Mouse (Mus musculus) limb, embryonic 12.5 days (tissue): ENCODE data around the gene Lrfn2. TPM values are rescaled to one million over a fixed set of nuclear protein-coding genes. Genes with fewer than 3 reads are reported as not detected.
A peak's percentile ranks its signal among the peaks of the same experiment; 100 is the strongest.

Source experiments
- ATAC-seq: fragments of 200-750 bp; cut with Nextera tagmentation; 2 replicates; pipeline ENCODE4 v1.8.0; 2017; ENCODE audit warnings: low read depth, moderate TSS enrichment; ENCODE audit not compliant: insufficient number of reproducible peaks, insufficient read depth, low FRiP score, low TSS enrichment
- H3K27ac ChIP-seq: fragments of 300-500 bp; sonication (generic); 2 replicates; pipeline ENCODE4 v1.5.1; 2016; ENCODE audit warnings: mild to moderate bottlenecking, moderate library complexity
- H3K27me3 ChIP-seq: fragments of 300-500 bp; sonication (generic); 2 replicates; pipeline ENCODE4 v1.6.1; 2016; ENCODE audit warnings: mild to moderate bottlenecking, moderate library complexity
- H3K36me3 ChIP-seq: fragments of 300-500 bp; sonication (generic); 2 replicates; pipeline ENCODE4 v1.6.1; 2016; ENCODE audit warnings: mild to moderate bottlenecking, moderate library complexity
- H3K4me1 ChIP-seq: fragments of 300-500 bp; sonication (generic); replicated peaks from 2 replicates; pipeline ENCODE4 v1.6.1; 2016
- H3K4me2 ChIP-seq: fragments of 300-500 bp; sonication (generic); 2 replicates; pipeline ENCODE4 v1.6.1; 2016; ENCODE audit warnings: mild to moderate bottlenecking, moderate library complexity
- H3K4me3 ChIP-seq: fragments of 300-500 bp; sonication (generic); replicated peaks from 2 replicates; pipeline ENCODE4 v1.5.1; 2016; ENCODE audit warnings: mild to moderate bottlenecking
- H3K9ac ChIP-seq: fragments of 300-500 bp; sonication (generic); replicated peaks from 2 replicates; pipeline ENCODE4 v1.6.1; 2016; ENCODE audit warnings: mild to moderate bottlenecking, moderate library complexity
- H3K9me3 ChIP-seq: fragments of 300-500 bp; sonication (generic); 2 replicates; pipeline ENCODE4 v1.6.1; 2016; ENCODE audit warnings: mild to moderate bottlenecking, moderate library complexity
- WGBS: fragments of 180-500 bp; shearing (Covaris S2); methylation state at CpG from one replicate; pipeline ENCODE4 v1.1.7; 2016; 5-methylcytosine and 5-hydroxymethylcytosine counted together
- polyA plus RNA-seq: library from polyadenylated mRNA; unstranded; fragments of >200 nt; fragmentation: Nextera tagmentation; extraction: Ambion mirVana; gene quantifications from 2 replicates; pipeline ENCODE4 v1.2.1, GENCODE M21; 2016

Lrfn2 gene
- polyA plus RNA-seq, 1 experiment from 2014 or later, result 0.19 TPM

- H3K27me3 ChIP-seq, result no peaks in the 10 kb centered on the region
- H3K4me2 ChIP-seq, result no peak overlapping the region
- no peak overlapping the region for H3K4me3 ChIP-seq
- WGBS, result 88% methylated on average over 6 of the region's 6 CpGs
- no peak overlapping the region for H3K27ac ChIP-seq
- H3K9me3 ChIP-seq, result no peaks in the 10 kb centered on the region
- ATAC-seq, result no peak
- H3K4me1 ChIP-seq, result peaks cover 6% of the 10 kb centered on the region; the same call in 1 of the 2 replicates
- H3K36me3 ChIP-seq, result no peaks in the 10 kb centered on the region
- no peak overlapping the region for H3K9ac ChIP-seq
Measured at GRCm38 (mm10) chr17:49015368-49015767, 83.2 kb downstream of the Lrfn2 start.

DNA sequence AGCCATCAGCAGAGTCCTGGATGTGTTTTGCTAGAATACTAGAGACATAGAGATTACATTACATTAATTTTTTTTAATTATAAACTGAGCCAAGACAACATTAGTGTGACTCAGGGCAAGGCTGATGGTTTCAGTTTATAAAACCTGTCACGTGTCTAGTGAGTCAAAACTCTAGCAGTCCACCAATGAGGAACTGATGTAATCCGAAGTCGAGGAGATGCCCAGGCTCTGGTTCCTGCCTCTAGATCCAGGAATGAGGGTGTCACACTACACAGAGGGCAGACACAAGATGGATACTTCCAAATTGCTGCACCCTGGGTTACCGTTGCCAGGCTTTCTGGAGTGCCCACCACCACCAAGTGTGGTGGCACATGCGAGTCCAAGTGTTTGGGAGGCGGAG, 84.0 kb downstream of the Lrfn2 start:
- 92% methylated on average over 6 of the region's 6 CpGs for WGBS
- Histone ChIP-seq H3K27me3 (no peaks in the 10 kb centered on the region), H3K4me2 (no peak overlapping the region), H3K36me3 (no peaks in the 10 kb centered on the region), H3K27ac (no peak overlapping the region), H3K9me3 (no peaks in the 10 kb centered on the region), H3K4me1 (peaks cover 6% of the 10 kb centered on the region; the same call in 1 of the 2 replicates), H3K9ac (no peak overlapping the region), H3K4me3 (no peak overlapping the region)
- ATAC-seq, result no peak

- 41% methylated on average over 17 of the region's 17 CpGs for WGBS
- no peaks in the 10 kb centered on the region for H3K36me3 ChIP-seq
- H3K9ac ChIP-seq, result no peak overlapping the region
- no peak overlapping the region for H3K27ac ChIP-seq
- no peak overlapping the region for H3K4me2 ChIP-seq
- H3K9me3 ChIP-seq, result no peaks in the 10 kb centered on the region
- no peak overlapping the region for H3K4me3 ChIP-seq
- no peaks in the 10 kb centered on the region for H3K27me3 ChIP-seq
- peaks cover 11% of the 10 kb centered on the region; the same call in 1 of the 2 replicates for H3K4me1 ChIP-seq
- ATAC-seq, result no peak
Measured at GRCm38 (mm10) chr17:49017438-49018415, 85.5 kb downstream of the Lrfn2 start.

DNA sequence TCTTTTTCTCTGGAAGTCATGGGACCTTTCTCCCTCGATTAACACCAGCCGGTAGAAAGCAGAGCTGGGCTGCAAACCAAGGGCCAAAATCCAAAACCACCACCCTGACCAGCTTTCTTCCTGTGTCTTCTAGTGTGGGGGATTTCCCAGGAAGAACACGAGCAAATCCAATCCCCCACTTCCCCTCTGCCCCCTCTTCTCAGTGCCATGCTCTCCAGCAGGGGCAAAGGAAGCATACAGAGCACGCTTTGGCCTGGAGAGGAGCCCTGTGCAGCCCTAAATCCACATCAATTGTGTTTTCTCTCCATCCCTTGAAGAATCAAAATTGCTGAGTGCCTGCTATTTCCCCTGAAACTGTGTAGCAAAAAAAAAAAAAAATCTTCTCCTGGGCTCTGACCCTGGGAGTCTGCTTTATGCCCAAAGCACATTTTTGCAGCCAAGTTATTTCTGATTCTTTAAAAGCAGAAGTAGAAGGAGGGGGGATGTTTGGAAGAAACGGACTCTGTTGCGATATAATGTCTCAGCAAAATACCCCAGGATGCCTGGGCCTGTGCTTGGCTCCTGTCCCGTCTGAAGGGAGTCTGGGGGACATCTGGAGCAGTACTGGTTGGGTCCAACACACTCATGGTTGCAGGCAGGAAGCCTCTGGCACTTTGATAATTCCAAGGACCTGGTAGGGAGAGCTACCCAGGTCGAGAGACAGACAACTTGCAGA, 86.8 kb downstream of the Lrfn2 start:
- H3K27ac ChIP-seq, result no peak overlapping the region

DNA sequence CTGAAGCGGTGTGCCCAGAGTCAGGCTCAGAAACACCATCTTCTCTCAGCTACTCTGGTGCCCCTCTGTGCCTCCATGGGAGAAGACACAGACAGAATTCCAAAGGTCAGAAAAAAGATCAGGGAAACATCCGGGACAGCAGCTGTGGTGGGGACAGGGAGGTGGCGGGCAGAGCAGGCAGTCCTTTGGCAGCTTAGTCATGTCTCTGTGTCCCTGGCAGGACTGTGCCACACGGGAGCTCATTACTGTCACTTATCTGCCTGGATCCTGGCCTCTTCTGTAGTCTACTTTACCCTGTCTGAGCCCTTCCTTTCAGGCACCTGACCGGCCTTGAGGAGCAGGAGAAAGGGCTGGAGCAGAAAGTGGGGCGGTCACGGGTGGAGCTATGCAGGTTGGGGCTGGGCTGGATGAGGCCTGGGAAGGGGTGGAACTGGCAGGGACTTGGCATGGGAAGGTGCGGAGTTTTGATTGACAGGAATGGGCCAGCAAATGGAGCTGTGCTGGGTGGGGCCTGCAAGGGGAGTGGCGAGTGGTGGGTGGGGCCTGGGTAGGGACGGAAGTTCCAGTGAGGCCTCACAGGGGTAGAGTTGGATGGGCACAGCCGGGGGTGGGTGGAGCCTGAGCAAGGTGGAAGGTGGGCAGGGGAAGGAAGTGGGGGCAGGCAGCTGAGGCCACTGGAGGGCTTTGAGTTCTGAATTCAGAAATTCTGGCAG, 97.5 kb downstream of the Lrfn2 start:
- no peaks in the 10 kb centered on the region for H3K36me3 ChIP-seq
- H3K4me2 ChIP-seq, result no peak overlapping the region
- 38% methylated on average over 11 of the region's 11 CpGs for WGBS
- no peak overlapping the region for H3K9ac ChIP-seq
- H3K4me3 ChIP-seq, result no peak overlapping the region
- peaks cover 11% of the 10 kb centered on the region for H3K4me1 ChIP-seq
- peak; percentile 48 for ATAC-seq
- H3K27me3 ChIP-seq, result no peaks in the 10 kb centered on the region
- no peak overlapping the region for H3K27ac ChIP-seq
- no peaks in the 10 kb centered on the region for H3K9me3 ChIP-seq

More for the DNA sequence above, 86.8 kb downstream of the Lrfn2 start:
- no peaks in the 10 kb centered on the region for H3K36me3 ChIP-seq
- peaks cover 12% of the 10 kb centered on the region; the same call in 1 of the 2 replicates for H3K4me1 ChIP-seq
- H3K9me3 ChIP-seq, result no peaks in the 10 kb centered on the region
- H3K4me3 ChIP-seq, result no peak overlapping the region
- H3K4me2 ChIP-seq, result no peak overlapping the region
- ATAC-seq, result no peak
- WGBS, result 73% methylated on average over 8 of the region's 8 CpGs
- H3K27me3 ChIP-seq, result no peaks in the 10 kb centered on the region
- H3K9ac ChIP-seq, result no peak overlapping the region

GRCm38 (mm10) chr17:49030269-49030615, 98.1 kb downstream of the Lrfn2 start:
- Histone ChIP-seq H3K4me1 (peaks cover 11% of the 10 kb centered on the region), H3K4me2 (no peak overlapping the region), H3K9me3 (no peaks in the 10 kb centered on the region), H3K9ac (no peak overlapping the region), H3K27me3 (no peaks in the 10 kb centered on the region), H3K4me3 (no peak overlapping the region), H3K27ac (no peak overlapping the region), H3K36me3 (no peaks in the 10 kb centered on the region)
- no peak for ATAC-seq
- 91% methylated on average over 7 of the region's 7 CpGs for WGBS

GRCm38 (mm10) chr17:49030841-49031240, 98.7 kb downstream of the Lrfn2 start:
- 76% methylated on average over 5 of the region's 5 CpGs for WGBS
- H3K27ac ChIP-seq, result no peak overlapping the region
- peaks cover 11% of the 10 kb centered on the region for H3K4me1 ChIP-seq
- H3K9ac ChIP-seq, result no peak overlapping the region
- H3K4me3 ChIP-seq, result no peak overlapping the region
- ATAC-seq, result no peak
- H3K36me3 ChIP-seq, result no peaks in the 10 kb centered on the region
- H3K9me3 ChIP-seq, result no peaks in the 10 kb centered on the region
- no peaks in the 10 kb centered on the region for H3K27me3 ChIP-seq
- H3K4me2 ChIP-seq, result no peak overlapping the region

GRCm38 (mm10) chr17:49031790-49032189, 99.6 kb downstream of the Lrfn2 start:
- no peak overlapping the region for H3K4me2 ChIP-seq
- 82% methylated on average over 8 of the region's 8 CpGs for WGBS
- H3K27ac ChIP-seq, result no peak overlapping the region
- H3K4me3 ChIP-seq, result no peak overlapping the region
- H3K27me3 ChIP-seq, result no peaks in the 10 kb centered on the region
- H3K9me3 ChIP-seq, result no peaks in the 10 kb centered on the region
- no peak overlapping the region for H3K9ac ChIP-seq
- H3K36me3 ChIP-seq, result no peaks in the 10 kb centered on the region
- no peak for ATAC-seq
- H3K4me1 ChIP-seq, result peaks cover 11% of the 10 kb centered on the region

GRCm38 (mm10) chr17:49033276-49033675, 101.1 kb downstream of the Lrfn2 start:
- H3K27ac ChIP-seq, result no peak overlapping the region
- no peaks in the 10 kb centered on the region for H3K9me3 ChIP-seq
- H3K4me1 ChIP-seq, result peaks cover 11% of the 10 kb centered on the region
- no peak overlapping the region for H3K4me3 ChIP-seq
- no peaks in the 10 kb centered on the region for H3K36me3 ChIP-seq
- no peak overlapping the region for H3K4me2 ChIP-seq
- ATAC-seq, result no peak
- no peaks in the 10 kb centered on the region for H3K27me3 ChIP-seq
- H3K9ac ChIP-seq, result no peak overlapping the region

- no peak for ATAC-seq
- H3K4me2 ChIP-seq, result no peak overlapping the region
- H3K4me3 ChIP-seq, result no peak overlapping the region
- no peak overlapping the region for H3K9ac ChIP-seq
- H3K9me3 ChIP-seq, result no peaks in the 10 kb centered on the region
- H3K36me3 ChIP-seq, result no peaks in the 10 kb centered on the region
- H3K27me3 ChIP-seq, result no peaks in the 10 kb centered on the region
- H3K27ac ChIP-seq, result no peak overlapping the region
- peaks cover 11% of the 10 kb centered on the region for H3K4me1 ChIP-seq
- 32% methylated on average over 5 of the region's 5 CpGs for WGBS
Measured at GRCm38 (mm10) chr17:49033686-49034250, 101.6 kb downstream of the Lrfn2 start.

DNA sequence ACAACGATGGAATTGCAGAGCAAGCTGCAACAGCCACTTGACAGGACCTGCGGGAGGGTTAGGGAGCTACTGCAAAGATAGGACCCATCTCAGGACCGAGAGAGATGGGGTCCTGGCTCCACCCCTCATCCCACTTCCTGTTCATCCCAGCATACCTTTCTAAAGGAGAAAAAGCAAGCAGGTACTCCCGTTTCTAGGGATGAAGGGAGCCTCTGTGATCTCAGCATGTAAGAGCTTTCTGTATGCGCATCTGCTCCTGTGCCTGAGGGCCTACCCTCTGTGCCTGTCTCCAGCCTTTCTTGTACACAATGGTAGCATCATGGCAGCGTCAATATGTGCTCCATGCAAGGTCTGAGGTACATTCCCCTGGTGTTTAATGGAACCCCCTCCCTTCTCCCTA, 102.9 kb downstream of the Lrfn2 start:
- Histone ChIP-seq H3K36me3 (no peaks in the 10 kb centered on the region), H3K4me3 (no peak overlapping the region), H3K4me2 (no peak overlapping the region), H3K4me1 (peaks cover 10% of the 10 kb centered on the region), H3K27me3 (no peaks in the 10 kb centered on the region), H3K27ac (no peak overlapping the region), H3K9ac (no peak overlapping the region), H3K9me3 (no peaks in the 10 kb centered on the region)
- no peak for ATAC-seq
- WGBS, result 38% methylated on average over 6 of the region's 6 CpGs
